Mouse (Mus musculus) CH12.LX (cell line): ENCODE data around the gene Gm10392. TPM values are rescaled to one million over a fixed set of nuclear protein-coding genes. Genes with fewer than 3 reads are reported as not detected.

Experiments
- DNase-seq: peaks from one replicate; pipeline ENCODE4 v3.0.0-alpha.2; 2013; ENCODE audit errors: extremely low read depth
- H3K27ac ChIP-seq: 2 replicates; pipeline ENCODE4 v1.5.1; 2012; ENCODE audit warnings: low read depth, mild to moderate bottlenecking, control low read depth, moderate library complexity; ENCODE audit not compliant: insufficient read depth
- H3K27me3 ChIP-seq: replicated peaks from 2 replicates; pipeline ENCODE3; 2012; ENCODE audit warnings: inconsistent platforms
- H3K36me3 ChIP-seq, 2 experiments: replicated peaks in 1 of 2; 2 replicates each; pipeline versions ENCODE3 to v1.6.1; 2012; ENCODE audit warnings: inconsistent platforms in 1 of 2, low read length in 1 of 2, mild to moderate bottlenecking in 1 of 2, mixed read lengths in 1 of 2, moderate library complexity in 1 of 2; ENCODE audit not compliant: control insufficient read depth in 1 of 2, insufficient read depth in 1 of 2
- H3K4me1 ChIP-seq, 2 experiments: 2 replicates each; pipeline ENCODE4 v1.6.1; 2012; ENCODE audit warnings: inconsistent platforms in 1 of 2, moderate library complexity in 1 of 2; ENCODE audit not compliant: insufficient read depth in 2 of 2, control insufficient read depth in 1 of 2
- H3K4me2 ChIP-seq: 2 replicates; pipeline ENCODE4 v1.6.1; 2012; ENCODE audit warnings: low read depth, mild to moderate bottlenecking, control low read depth; ENCODE audit not compliant: poor library complexity, insufficient read depth, severe bottlenecking
- H3K4me3 ChIP-seq, 3 experiments: fragments of 150-350 bp in 1 of 3; sonication (generic) in 1 of 3; replicated peaks in 1 of 3; 2 replicates each; pipeline versions ENCODE3 to v1.5.1; 2011 to 2012; ENCODE audit warnings: low read depth in 2 of 3, low read length in 2 of 3, mild to moderate bottlenecking in 2 of 3, moderate library complexity in 2 of 3, control low read depth in 1 of 3, improper control_type of control experiment in 1 of 3, inconsistent platforms in 1 of 3, mixed read lengths in 1 of 3; ENCODE audit not compliant: poor library complexity in 1 of 3
- H3K79me2 ChIP-seq: replicated peaks from 2 replicates; pipeline ENCODE4 v1.6.1; 2012; ENCODE audit warnings: mild to moderate bottlenecking, moderate library complexity; ENCODE audit not compliant: control insufficient read depth, poor library complexity, insufficient read depth, severe bottlenecking; ENCODE audit errors: extremely low read depth
- H3K9ac ChIP-seq: 2 replicates; pipeline ENCODE4 v1.6.1; 2012; ENCODE audit warnings: low read depth, mild to moderate bottlenecking, control low read depth, moderate library complexity; ENCODE audit not compliant: insufficient read depth
- H3K9me3 ChIP-seq: replicated peaks from 2 replicates; pipeline ENCODE3; 2012; ENCODE audit warnings: low read length, inconsistent platforms, mixed read lengths
- CHD1 ChIP-seq: IDR thresholded peaks from 2 replicates; pipeline ENCODE4 v1.6.1; 2012; ENCODE audit warnings: low read depth, low read length, improper control_type of control experiment, inconsistent platforms
- CHD2 ChIP-seq: IDR thresholded peaks from 2 replicates; pipeline ENCODE4 v1.6.1; 2011; ENCODE audit warnings: low read length, improper control_type of control experiment
- CTCF ChIP-seq, 2 experiments: IDR thresholded peaks in 1 of 2; conservative IDR thresholded peaks in 1 of 2; 2 replicates each; pipeline ENCODE4 v1.5.1; 2011 to 2012; ENCODE audit warnings: low read depth in 2 of 2, low read length in 2 of 2, improper control_type of control experiment in 1 of 2, inconsistent platforms in 1 of 2, mild to moderate bottlenecking in 1 of 2, moderate library complexity in 1 of 2
- E2F4 ChIP-seq: IDR thresholded peaks from 2 replicates; pipeline ENCODE4 v1.6.1; 2011; ENCODE audit warnings: low read depth, low read length, improper control_type of control experiment; ENCODE audit not compliant: insufficient replicate concordance
- ELF1 ChIP-seq: IDR thresholded peaks from 2 replicates; pipeline ENCODE4 v1.6.1; 2014; ENCODE audit warnings: low read depth, mild to moderate bottlenecking, inconsistent platforms, low read length, improper control_type of control experiment
- EP300 ChIP-seq: IDR thresholded peaks from 2 replicates; pipeline ENCODE4 v1.6.1; 2011; ENCODE audit warnings: low read length, improper control_type of control experiment
- GABPA ChIP-seq: IDR thresholded peaks from 2 replicates; pipeline ENCODE4 v1.6.1; 2012; ENCODE audit warnings: low read depth, low read length, improper control_type of control experiment, inconsistent platforms; ENCODE audit not compliant: insufficient replicate concordance
- MAFK ChIP-seq: IDR thresholded peaks from 2 replicates; pipeline ENCODE4 v1.6.1; 2011; ENCODE audit warnings: low read length, improper control_type of control experiment; ENCODE audit not compliant: insufficient replicate concordance
- MAX ChIP-seq: IDR thresholded peaks from 2 replicates; pipeline ENCODE4 v1.6.1; 2011; ENCODE audit warnings: low read length, improper control_type of control experiment
- MAZ ChIP-seq: IDR thresholded peaks from 2 replicates; pipeline ENCODE4 v1.6.1; 2012; ENCODE audit warnings: low read depth, mild to moderate bottlenecking, inconsistent platforms, low read length, improper control_type of control experiment, moderate library complexity
- MEF2A ChIP-seq: IDR thresholded peaks from 2 replicates; pipeline ENCODE4 v1.6.1; 2014; ENCODE audit warnings: low read depth, mild to moderate bottlenecking, inconsistent platforms, low read length, improper control_type of control experiment, borderline replicate concordance
- MYC ChIP-seq: IDR thresholded peaks from 2 replicates; pipeline ENCODE4 v1.6.1; 2011; ENCODE audit warnings: low read depth, mild to moderate bottlenecking, improper control_type of control experiment, low read length
- POLR2A ChIP-seq: IDR thresholded peaks from 2 replicates; pipeline ENCODE4 v1.6.1; 2011; ENCODE audit warnings: low read depth, mild to moderate bottlenecking, improper control_type of control experiment, low read length
- SIN3A ChIP-seq: IDR thresholded peaks from 2 replicates; pipeline ENCODE4 v1.6.1; 2012; ENCODE audit warnings: low read length, improper control_type of control experiment, inconsistent platforms
- SMC3 ChIP-seq: IDR thresholded peaks from 2 replicates; pipeline ENCODE4 v1.6.1; 2011; ENCODE audit warnings: low read depth, low read length, improper control_type of control experiment
- TBP ChIP-seq: conservative IDR thresholded peaks from 2 replicates; pipeline ENCODE4 v1.6.1; 2011; ENCODE audit warnings: low read depth, low read length, improper control_type of control experiment
- USF1 ChIP-seq: IDR thresholded peaks from 2 replicates; pipeline ENCODE4 v1.6.1; 2014; ENCODE audit warnings: low read depth, mild to moderate bottlenecking, inconsistent platforms, low read length, improper control_type of control experiment
- ZC3H11A ChIP-seq: IDR thresholded peaks from 2 replicates; pipeline ENCODE4 v1.6.1; 2012; ENCODE audit warnings: low read depth, mild to moderate bottlenecking, inconsistent platforms, low read length, improper control_type of control experiment
- ZKSCAN1 ChIP-seq: IDR thresholded peaks from 2 replicates; pipeline ENCODE4 v1.6.1; 2012; ENCODE audit warnings: low read depth, inconsistent platforms, low read length, improper control_type of control experiment, borderline replicate concordance
- ZMIZ1 ChIP-seq: IDR thresholded peaks from 2 replicates; pipeline ENCODE4 v1.6.1; 2012; ENCODE audit warnings: low read depth, mild to moderate bottlenecking, inconsistent platforms, low read length, improper control_type of control experiment
- ZNF384 ChIP-seq: IDR thresholded peaks from 2 replicates; pipeline ENCODE4 v1.6.1; 2012; ENCODE audit warnings: low read depth, low read length, improper control_type of control experiment, inconsistent platforms
- dilution Hi-C: fragments of 300-500 bp; cut with MboI; formaldehyde crosslinking; loops from 2 replicates; pipeline ENCODE4 v1.14.3; 2020; ENCODE audit warnings: low sequenced_read_pairs; ENCODE audit not compliant: extremely low pct_unique_long_range_greater_than_20kb, extremely low pct_ligation_motif_present
- in situ Hi-C: fragments of 300-500 bp; cut with MboI; formaldehyde crosslinking; loops from 3 replicates; pipeline ENCODE4 v1.14.3; 2019; ENCODE audit warnings: low sequenced_read_pairs, low pct_ligation_motif_present, low pct_unique_long_range_greater_than_20kb, mixed read lengths
- polyA plus RNA-seq: library from polyadenylated mRNA; unstranded; fragments of >175 nt; gene quantifications from 2 replicates; pipeline ENCODE4 v1.2.1, GENCODE M21; 2012; ENCODE audit warnings: low read depth; ENCODE audit not compliant: insufficient read length
- total RNA-seq, 2 experiments: library from RNA; depleted of rRNA; stranded (reverse); fragments of 300-350 nt in 1 of 2; fragments of >200 nt in 1 of 2; gene quantifications; 2 replicates each; pipeline ENCODE4 v1.2.3; 2012 to 2014

Gm10392 gene
- total and polyA plus RNA-seq, 3 experiments, result 0.13 to 0.17 TPM; not detected in 1

GRCm38 (mm10) chr11:77530862-77531261 lies 11.9 kb upstream of the Gm10392 start:
- dilution Hi-C loops, result no loop called here
- in situ Hi-C loops, result no loop called here
- H3K9me3 ChIP-seq, result no peaks in the 10 kb centered on the region

GRCm38 (mm10) chr11:77529644-77530043 lies 10.6 kb upstream of the Gm10392 start:
- Histone ChIP-seq H3K4me1 (no peaks in the 10 kb centered on the region), H3K79me2 (no peaks in the 10 kb centered on the region), H3K4me3 (no peak overlapping the region), H3K27me3 (no peaks in the 10 kb centered on the region), H3K9me3 (no peaks in the 10 kb centered on the region), H3K27ac (no peak overlapping the region), H3K36me3 (peaks cover 0 to 26% of the 10 kb centered on the region in 2 experiments), H3K4me2 (no peak overlapping the region), H3K9ac (no peak overlapping the region)
- dilution Hi-C loops, result no loop called here
- no peak for DNase-seq
- in situ Hi-C loops, result no loop called here
- TF ChIP-seq CHD1 (no peak), ELF1 (no peak), MYC (no peak), MAX (no peak)

More at GRCm38 (mm10) chr11:77530862-77531261, 11.9 kb upstream of the Gm10392 start:
- no peak overlapping the region for H3K4me2 ChIP-seq
- no peak overlapping the region for H3K4me3 ChIP-seq
- TF ChIP-seq CTCF (conservative IDR thresholded peaks at IDR 0.05 in 1 of 2, IDR thresholded peaks at IDR 0.05 in 1 of 2; ENCODE audit: low read depth in 2 of 2, low read length in 2 of 2) (no peak), POLR2A (no peak), ZKSCAN1 (no peak), MAZ (no peak), MAFK (no peak), CHD2 (no peak), EP300 (no peak), ZNF384 (no peak), MYC (no peak), SMC3 (no peak), USF1 (no peak), ZMIZ1 (no peak), E2F4 (no peak), MAX (no peak), TBP (no peak), GABPA (no peak), ZC3H11A (no peak), MEF2A (no peak), SIN3A (no peak)
- no peak overlapping the region for H3K9ac ChIP-seq
- no peak for DNase-seq
- no peaks in the 10 kb centered on the region for H3K79me2 ChIP-seq
- H3K27me3 ChIP-seq, result no peaks in the 10 kb centered on the region
- no peaks in the 10 kb centered on the region for H3K4me1 ChIP-seq
- peaks cover 0 to 36% of the 10 kb centered on the region in 2 experiments for H3K36me3 ChIP-seq
- H3K27ac ChIP-seq, result no peak overlapping the region
